Mouse (Mus musculus): ENCODE measurements around the gene Parp2. TPM values are rescaled to one million over a fixed set of nuclear protein-coding genes. Genes with fewer than 3 reads are reported as not detected.

The Parp2 gene
- 122 TPM for polyA plus RNA-seq (2015; fragmentation: Illumina TruSeq; extraction: RNeasy Lipid Tissue Mini Kit (QIAGEN cat#74804); ENCODE audit: insufficient read depth, low replicate concordance)

DNA sequence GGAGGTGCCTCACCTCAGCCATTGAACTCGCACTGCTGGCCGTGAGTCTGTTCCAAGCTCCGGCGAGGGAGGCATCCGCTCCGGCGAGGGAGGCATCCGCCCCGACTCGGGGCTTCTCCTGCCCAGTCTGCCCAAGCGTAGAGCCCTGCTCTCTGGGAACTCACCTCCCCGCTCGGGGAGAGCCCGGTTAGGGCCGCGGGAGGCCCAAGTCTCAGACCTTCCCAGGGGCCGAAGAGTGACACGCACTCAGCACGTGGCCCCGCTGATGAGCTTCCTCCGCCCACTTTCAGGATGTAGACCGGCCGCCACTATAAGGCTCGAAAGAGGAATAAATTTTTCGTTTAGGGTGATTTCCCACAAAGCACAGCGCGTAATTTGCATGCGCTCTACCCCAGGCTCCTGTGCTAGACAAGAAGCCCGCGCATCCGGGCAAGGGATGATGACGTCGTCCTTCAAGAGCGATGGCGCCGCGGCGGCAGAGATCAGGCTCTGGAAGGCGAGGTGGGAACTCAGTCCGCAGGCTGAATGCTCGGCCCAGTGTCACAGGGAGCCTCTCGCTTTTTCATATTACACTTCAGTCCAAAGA, at the start of gene Parp2, which contains the start of gene Ccnb1ip1:
Parp2 (plus strand) TSS at position 355 of the 586 bp plus-strand sequence.
Ccnb1ip1 (minus strand) TSS at position 246 of the 586 bp plus-strand sequence.

DNA sequence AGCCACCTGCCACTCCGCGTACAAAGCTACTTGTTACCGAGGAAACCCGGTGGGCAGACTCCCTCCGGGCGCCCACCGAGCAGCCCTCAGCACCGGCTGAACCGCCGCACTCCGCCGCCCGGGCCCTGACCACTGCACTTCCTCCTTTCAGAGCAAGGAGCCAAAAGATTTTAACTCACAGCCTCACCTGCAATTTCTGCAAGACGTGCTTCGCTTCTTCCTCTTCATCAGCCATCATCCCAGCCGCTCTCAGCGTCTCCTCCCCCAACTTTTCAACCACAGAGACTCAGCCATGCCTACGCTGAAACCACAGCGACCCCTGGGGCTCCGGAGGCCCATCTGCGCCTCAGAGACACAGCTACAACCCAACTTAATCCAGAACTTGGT, 22.4 kb upstream of the Parp2 start, which contains the start of gene Ttc5:
Ttc5 (minus strand) TSS at position 269 of the 387 bp plus-strand sequence.

DNA sequence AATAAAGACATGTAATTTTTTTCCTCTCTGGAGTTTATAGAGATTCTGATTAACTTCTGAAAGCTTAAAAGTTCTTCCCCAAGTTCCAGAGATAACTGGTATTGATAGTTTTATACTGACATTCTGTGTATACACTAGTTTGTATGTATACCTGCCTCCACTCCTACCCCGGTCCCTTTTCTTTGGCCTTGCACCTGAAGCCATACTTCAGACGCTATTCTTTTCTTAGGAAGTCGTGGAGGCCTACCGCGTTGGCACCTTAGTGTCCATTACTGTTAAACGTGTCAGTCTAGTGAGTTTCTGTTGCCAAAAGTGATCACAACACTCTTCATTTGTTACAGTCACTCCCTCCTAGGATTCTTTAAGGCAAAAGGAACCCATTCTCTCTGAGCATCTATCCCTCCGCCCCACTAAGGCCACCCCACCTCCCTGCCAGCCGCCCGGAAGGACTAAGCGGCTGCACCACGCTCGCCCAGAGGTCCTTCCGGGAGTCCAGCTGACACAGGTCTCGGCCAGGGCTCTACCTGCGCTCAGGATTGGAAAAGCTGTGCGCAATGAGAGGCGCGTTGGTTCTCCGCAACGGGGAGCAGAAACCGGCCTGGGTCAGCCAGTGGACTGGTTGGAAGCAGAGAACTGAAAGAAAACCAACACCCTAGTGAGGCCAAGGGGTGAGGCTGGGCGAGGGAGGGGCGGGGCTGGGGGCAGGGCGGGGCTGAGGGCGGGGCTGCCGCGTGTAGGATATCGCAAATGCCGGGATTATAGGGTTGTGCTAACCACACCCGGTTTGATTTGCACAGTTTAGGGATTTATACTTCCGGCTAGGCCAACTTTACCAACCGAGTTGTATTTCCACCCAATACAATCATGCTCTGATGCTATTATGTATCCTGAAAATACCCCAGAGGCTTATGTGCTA, 62.5 kb downstream of the Parp2 start, which contains the start of gene Tep1:
Tep1 (minus strand) TSS at position 672 of the 916 bp plus-strand sequence.

Other genes with a start within 250 kb of the Parp2 start
- not detected for gene Olfr744, start 193.0 kb upstream of the Parp2 start, polyA plus RNA-seq (2015; fragmentation: Illumina TruSeq; extraction: RNeasy Lipid Tissue Mini Kit (QIAGEN cat#74804); ENCODE audit: insufficient read depth, low replicate concordance)
- gene Olfr745, start 168.5 kb upstream of the Parp2 start, polyA plus RNA-seq (2015; fragmentation: Illumina TruSeq; extraction: RNeasy Lipid Tissue Mini Kit (QIAGEN cat#74804); ENCODE audit: insufficient read depth, low replicate concordance), result not detected
- not detected for gene Olfr746, start 160.8 kb upstream of the Parp2 start, polyA plus RNA-seq (2015; fragmentation: Illumina TruSeq; extraction: RNeasy Lipid Tissue Mini Kit (QIAGEN cat#74804); ENCODE audit: insufficient read depth, low replicate concordance)
- gene Olfr747, start 114.6 kb upstream of the Parp2 start, polyA plus RNA-seq (2015; fragmentation: Illumina TruSeq; extraction: RNeasy Lipid Tissue Mini Kit (QIAGEN cat#74804); ENCODE audit: insufficient read depth, low replicate concordance), result not detected
- not detected for gene Olfr748, start 100.5 kb upstream of the Parp2 start, polyA plus RNA-seq (2015; fragmentation: Illumina TruSeq; extraction: RNeasy Lipid Tissue Mini Kit (QIAGEN cat#74804); ENCODE audit: insufficient read depth, low replicate concordance)
- not detected for gene Olfr749, start 62.7 kb upstream of the Parp2 start, polyA plus RNA-seq (2015; fragmentation: Illumina TruSeq; extraction: RNeasy Lipid Tissue Mini Kit (QIAGEN cat#74804); ENCODE audit: insufficient read depth, low replicate concordance)
- gene Ttc5, start 22.3 kb upstream of the Parp2 start, polyA plus RNA-seq (2015; fragmentation: Illumina TruSeq; extraction: RNeasy Lipid Tissue Mini Kit (QIAGEN cat#74804); ENCODE audit: insufficient read depth, low replicate concordance), result 70.2 TPM
- gene Ccnb1ip1, start 109 bp upstream of the Parp2 start, polyA plus RNA-seq (2015; fragmentation: Illumina TruSeq; extraction: RNeasy Lipid Tissue Mini Kit (QIAGEN cat#74804); ENCODE audit: insufficient read depth, low replicate concordance), result not detected
- 58.6 TPM for gene Tep1, start 62.7 kb downstream of the Parp2 start, polyA plus RNA-seq (2015; fragmentation: Illumina TruSeq; extraction: RNeasy Lipid Tissue Mini Kit (QIAGEN cat#74804); ENCODE audit: insufficient read depth, low replicate concordance)
- gene Klhl33, start 89.7 kb downstream of the Parp2 start, polyA plus RNA-seq (2015; fragmentation: Illumina TruSeq; extraction: RNeasy Lipid Tissue Mini Kit (QIAGEN cat#74804); ENCODE audit: insufficient read depth, low replicate concordance), result 0.44 TPM
- 54.5 TPM for gene Osgep, start 117.1 kb downstream of the Parp2 start, polyA plus RNA-seq (2015; fragmentation: Illumina TruSeq; extraction: RNeasy Lipid Tissue Mini Kit (QIAGEN cat#74804); ENCODE audit: insufficient read depth, low replicate concordance)
- gene Apex1, start 117.1 kb downstream of the Parp2 start, polyA plus RNA-seq (2015; fragmentation: Illumina TruSeq; extraction: RNeasy Lipid Tissue Mini Kit (QIAGEN cat#74804); ENCODE audit: insufficient read depth, low replicate concordance), result 60.1 TPM
- 134 TPM for gene Pip4p1, start 123.0 kb downstream of the Parp2 start, polyA plus RNA-seq (2015; fragmentation: Illumina TruSeq; extraction: RNeasy Lipid Tissue Mini Kit (QIAGEN cat#74804); ENCODE audit: insufficient read depth, low replicate concordance)
- 58.5 TPM for gene Pnp, start 123.2 kb downstream of the Parp2 start, polyA plus RNA-seq (2015; fragmentation: Illumina TruSeq; extraction: RNeasy Lipid Tissue Mini Kit (QIAGEN cat#74804); ENCODE audit: insufficient read depth, low replicate concordance)
- 76.0 TPM for gene Gm49342, start 136.7 kb downstream of the Parp2 start, polyA plus RNA-seq (2015; fragmentation: Illumina TruSeq; extraction: RNeasy Lipid Tissue Mini Kit (QIAGEN cat#74804); ENCODE audit: insufficient read depth, low replicate concordance)
- 4.6 TPM for gene Pnp2, start 148.2 kb downstream of the Parp2 start, polyA plus RNA-seq (2015; fragmentation: Illumina TruSeq; extraction: RNeasy Lipid Tissue Mini Kit (QIAGEN cat#74804); ENCODE audit: insufficient read depth, low replicate concordance)
- 0.26 TPM for gene Rnase10, start 199.9 kb downstream of the Parp2 start, polyA plus RNA-seq (2015; fragmentation: Illumina TruSeq; extraction: RNeasy Lipid Tissue Mini Kit (QIAGEN cat#74804); ENCODE audit: insufficient read depth, low replicate concordance)
- not detected for gene Rnase9, start 234.0 kb downstream of the Parp2 start, polyA plus RNA-seq (2015; fragmentation: Illumina TruSeq; extraction: RNeasy Lipid Tissue Mini Kit (QIAGEN cat#74804); ENCODE audit: insufficient read depth, low replicate concordance)
- gene Rnase11, start 242.3 kb downstream of the Parp2 start, polyA plus RNA-seq (2015; fragmentation: Illumina TruSeq; extraction: RNeasy Lipid Tissue Mini Kit (QIAGEN cat#74804); ENCODE audit: insufficient read depth, low replicate concordance), result not detected
- gene Rnase12, start 249.8 kb downstream of the Parp2 start, polyA plus RNA-seq (2015; fragmentation: Illumina TruSeq; extraction: RNeasy Lipid Tissue Mini Kit (QIAGEN cat#74804); ENCODE audit: insufficient read depth, low replicate concordance), result 4.4 TPM